Mouse (Mus musculus): ENCODE measurements around the gene Klhl40.

DNA sequence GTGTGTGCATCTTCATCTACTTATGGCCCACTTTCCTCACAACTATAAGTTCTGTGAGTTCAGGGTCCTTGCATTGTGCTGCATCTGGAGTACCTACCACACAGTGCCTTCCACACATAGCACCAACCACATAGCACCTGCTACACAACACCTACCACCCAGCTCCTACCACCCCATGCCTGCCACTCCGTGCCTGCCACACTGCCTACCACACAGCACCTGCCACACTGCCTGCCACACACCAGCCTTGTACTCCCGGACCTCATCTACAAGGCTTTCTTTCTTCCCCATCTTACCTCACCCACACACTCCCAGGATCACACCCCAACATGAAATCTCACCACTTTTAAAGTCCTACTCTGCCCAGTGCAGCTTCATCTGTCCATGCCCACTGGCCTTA is 9.0 kb downstream of the Klhl40 start:
- TF ChIP-seq CTCF (IDR thresholded peaks at IDR 0.05; ENCODE audit: low read depth, low read length) (no peak), POLR2A (IDR thresholded peaks at IDR 0.05; ENCODE audit: extremely low read depth, insufficient read depth, low read length) (no peak)

All from liver, adult 2 months (tissue).